Mouse (Mus musculus) left cerebral cortex, postnatal 14 days (tissue): ENCODE measurements around the gene Bcl9l. TPM values are rescaled to one million over a fixed set of nuclear protein-coding genes. Genes with fewer than 3 reads are reported as not detected.

Experiments
- DNase-seq, 2 experiments: peaks; one replicate each; pipeline ENCODE4 v3.0.0; 2021 to 2022; ENCODE audit warnings: low spot score in 2 of 2, mixed read lengths in 1 of 2
- intact Hi-C: fragments of 180-260 bp; cut with DNase I; formaldehyde crosslinking; loops from one replicate; pipeline ENCODE4 v1.15.1; 2025
- total RNA-seq, 2 experiments: library from RNA; stranded (reverse); gene quantifications; 2 replicates each; pipeline ENCODE4 v1.2.3; 2021

The Bcl9l gene
- total RNA-seq, 2 experiments from 2014 or later, result 76.2 to 84.8 TPM

GRCm38 (mm10) chr9:44526337-44527112 is 43.9 kb downstream of the Bcl9l start:
- intact Hi-C loops, result no loop called here
- no peak for DNase-seq

GRCm38 (mm10) chr9:44528340-44528739 is 45.7 kb downstream of the Bcl9l start:
- no peak for DNase-seq
- intact Hi-C loops, result no loop called here

GRCm38 (mm10) chr9:44532991-44533580 is 50.5 kb downstream of the Bcl9l start:
- intact Hi-C loops, result no loop called here
- DNase-seq, result no peak

- intact Hi-C loops, result no loop called here
- no peak for DNase-seq
Measured at GRCm38 (mm10) chr9:44537625-44538301, 55.1 kb downstream of the Bcl9l start.

- intact Hi-C loops, result no loop called here
- DNase-seq, result no peak
Measured at GRCm38 (mm10) chr9:44539816-44540421, 57.3 kb downstream of the Bcl9l start.

- no peak for DNase-seq
- intact Hi-C loops, result no loop called here
Measured at GRCm38 (mm10) chr9:44540676-44541075, 58.1 kb downstream of the Bcl9l start.

- no peak for DNase-seq
- intact Hi-C loops, result no loop called here
Measured at GRCm38 (mm10) chr9:44542364-44542763, 59.7 kb downstream of the Bcl9l start.

- intact Hi-C loops, result no loop called here
Measured at GRCm38 (mm10) chr9:44544986-44545385, 62.4 kb downstream of the Bcl9l start.

GRCm38 (mm10) chr9:44548412-44549152 is 66.0 kb downstream of the Bcl9l start:
- intact Hi-C loops, result no loop called here
- no peak for DNase-seq

More at GRCm38 (mm10) chr9:44544986-44545385, 62.4 kb downstream of the Bcl9l start:
- DNase-seq, result no peak

GRCm38 (mm10) chr9:44551138-44551537 is 68.5 kb downstream of the Bcl9l start:
- DNase-seq, result no peak
- intact Hi-C loops, result no loop called here

- no peak for DNase-seq
- intact Hi-C loops, result no loop called here
Measured at GRCm38 (mm10) chr9:44552161-44552560, 69.5 kb downstream of the Bcl9l start.

Other genes with a start within 250 kb of the Bcl9l start
- 10 to 100 TPM; 44.9 to 48.9 TPM for gene Cbl, start 248.8 kb upstream of the Bcl9l start, total RNA-seq
- gene Ccdc153, start 242.1 kb upstream of the Bcl9l start, total RNA-seq, result 1 to 10 TPM; 1.2 to 1.4 TPM
- under 1 TPM; 0.53 to 0.82 TPM for gene Pdzd3, start 231.4 kb upstream of the Bcl9l start, total RNA-seq
- gene Nlrx1, start 214.2 kb upstream of the Bcl9l start, total RNA-seq, result 10 to 100 TPM; 11.4 to 11.6 TPM
- gene Abcg4, start 194.2 kb upstream of the Bcl9l start, total RNA-seq, result 10 to 100 TPM; 62.2 to 67.9 TPM
- gene Hinfp, start 177.2 kb upstream of the Bcl9l start, total RNA-seq, result 10 to 100 TPM; 22.6 to 27.7 TPM
- gene C2cd2l, start 162.5 kb upstream of the Bcl9l start, total RNA-seq, result 100 to 1,000 TPM; 177 to 213 TPM
- gene Dpagt1, start 156.8 kb upstream of the Bcl9l start, total RNA-seq, result 10 to 100 TPM; 14.8 to 14.9 TPM
- 10 to 100 TPM; 59.8 to 66.2 TPM for gene H2afx, start 148.1 kb upstream of the Bcl9l start, total RNA-seq
- 10 to 100 TPM; 18.3 to 20.2 TPM for gene Hmbs, start 138.6 kb upstream of the Bcl9l start, total RNA-seq
- 10 to 100 TPM; 44.2 to 44.6 TPM for gene Vps11, start 121.2 kb upstream of the Bcl9l start, total RNA-seq
- gene Hyou1, start 103.3 kb upstream of the Bcl9l start, total RNA-seq, result 100 to 1,000 TPM; 100 to 101 TPM
- gene Slc37a4, start 86.0 kb upstream of the Bcl9l start, total RNA-seq, result 10 to 100 TPM; 35.8 to 45.1 TPM
- gene Rps25, start 75.7 kb upstream of the Bcl9l start, total RNA-seq, result 100 to 1,000 TPM; 572 to 612 TPM
- gene Trappc4, start 75.2 kb upstream of the Bcl9l start, total RNA-seq, result 10 to 100 TPM; 68.5 to 74.8 TPM
- gene Ccdc84, start 64.3 kb upstream of the Bcl9l start, total RNA-seq, result 10 to 100 TPM; 16.2 to 21.2 TPM
- gene Foxr1, start 41.7 kb upstream of the Bcl9l start, total RNA-seq, result not detected
- not detected for gene Upk2, start 27.8 kb upstream of the Bcl9l start, total RNA-seq
- not detected for gene Cxcr5, start 79.1 kb downstream of the Bcl9l start, total RNA-seq
- 100 to 1,000 TPM; 110 to 112 TPM for gene Ddx6, start 122.1 kb downstream of the Bcl9l start, total RNA-seq
- not detected for gene Treh, start 190.4 kb downstream of the Bcl9l start, total RNA-seq